Mouse (Mus musculus): ENCODE measurements at regions not wholly inside any gene's neighbourhood (a gene's known extent, or its start where the extent isn't known, plus 50 kb on each side); places are given as distances from the start of the nearest gene placed in this dataset.

DNA sequence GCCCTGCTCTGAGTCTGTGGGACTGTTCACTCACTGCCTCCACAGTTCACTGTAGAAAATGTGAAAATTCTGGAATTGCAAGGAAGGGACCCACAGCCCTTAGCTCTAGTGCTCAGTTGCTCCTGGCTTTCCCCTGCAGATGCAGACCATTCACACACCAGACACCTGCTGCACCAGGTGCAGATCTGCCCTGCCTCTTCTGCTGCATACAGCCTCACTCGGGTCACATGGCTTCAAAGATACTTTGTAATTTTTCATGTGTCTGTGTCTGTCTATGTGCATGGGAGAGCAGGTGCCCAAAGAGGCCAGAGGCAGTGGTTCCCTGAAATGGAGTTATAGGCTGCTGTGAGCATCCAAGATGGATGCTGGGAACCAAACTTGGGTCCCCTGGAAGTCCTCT, 70.2 kb upstream of the Sec14l1 start:
- Histone ChIP-seq H3K27ac (ENCODE audit: low read depth) (no peak overlapping the region), H3K9ac (replicated peaks; ENCODE audit: low read depth, low read length) (no peak overlapping the region), H3K4me1 (ENCODE audit: control insufficient read depth, insufficient read depth) (peaks cover 20% of the 10 kb centered on the region), H3K9me3 (replicated peaks; ENCODE audit: control insufficient read depth, low read length) (no peaks in the 10 kb centered on the region), H3K4me3 (ENCODE audit: low read depth, low read length) (no peak overlapping the region), H3K36me3 (replicated peaks; ENCODE audit: control insufficient read depth, insufficient read depth, low read length) (no peaks in the 10 kb centered on the region), H3K27me3 (ENCODE audit: control insufficient read depth, insufficient read depth, low read length) (no peaks in the 10 kb centered on the region; the same call in 1 of the 2 replicates), H3K4me2 (ENCODE audit: low read depth, low read length) (no peak overlapping the region)
- DNase-seq (ENCODE audit: low spot score) (no peak), ATAC-seq (ENCODE audit: insufficient read depth, low read depth) (no peak)
- WGBS = 83% methylated on average over 1 of the region's 1 CpGs
- TF ChIP-seq CTCF (IDR thresholded peaks at IDR 0.05; ENCODE audit: low read depth) = no peak
- TF ChIP-seq EP300 (IDR thresholded peaks at IDR 0.05; ENCODE audit: low read depth) = no peak

DNA sequence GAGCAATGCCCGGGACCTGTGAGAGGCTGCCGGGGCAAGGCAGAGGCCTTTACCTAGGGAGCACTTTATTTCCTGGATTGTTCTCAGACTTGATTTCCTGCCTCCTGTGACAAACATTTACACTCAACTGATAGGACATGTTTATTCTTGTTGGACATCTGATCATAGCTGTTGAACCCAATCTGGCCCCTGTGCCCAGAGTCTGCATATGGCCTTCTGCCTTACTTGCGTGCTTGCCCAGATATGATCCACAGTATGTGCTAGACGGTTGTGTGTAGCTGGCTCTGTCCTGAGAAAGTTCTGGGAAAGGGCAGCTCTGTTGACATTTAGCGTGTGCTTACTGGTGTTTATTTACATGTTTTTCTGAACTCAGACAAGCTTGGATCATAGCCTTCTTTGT, 68.3 kb upstream of the Sec14l1 start:
- Histone ChIP-seq H3K27ac (ENCODE audit: low read depth) (peak overlapping the region; percentile 72; the same call in 1 of the 2 replicates), H3K4me3 (ENCODE audit: low read depth, low read length) (no peak overlapping the region), H3K4me1 (ENCODE audit: control insufficient read depth, insufficient read depth) (peaks cover 20% of the 10 kb centered on the region), H3K9ac (replicated peaks; ENCODE audit: low read depth, low read length) (no peak overlapping the region), H3K27me3 (ENCODE audit: control insufficient read depth, insufficient read depth, low read length) (no peaks in the 10 kb centered on the region; the same call in 1 of the 2 replicates), H3K9me3 (replicated peaks; ENCODE audit: control insufficient read depth, low read length) (no peaks in the 10 kb centered on the region), H3K4me2 (ENCODE audit: low read depth, low read length) (no peak overlapping the region), H3K36me3 (replicated peaks; ENCODE audit: control insufficient read depth, insufficient read depth, low read length) (no peaks in the 10 kb centered on the region)
- WGBS = 75% methylated on average over 5 of the region's 5 CpGs
- no peak for ATAC-seq (ENCODE audit: insufficient read depth, low read depth)
- DNase-seq (ENCODE audit: low spot score) = no peak
- no peak for TF ChIP-seq CTCF (IDR thresholded peaks at IDR 0.05; ENCODE audit: low read depth)
- TF ChIP-seq EP300 (IDR thresholded peaks at IDR 0.05; ENCODE audit: low read depth) = no peak

DNA sequence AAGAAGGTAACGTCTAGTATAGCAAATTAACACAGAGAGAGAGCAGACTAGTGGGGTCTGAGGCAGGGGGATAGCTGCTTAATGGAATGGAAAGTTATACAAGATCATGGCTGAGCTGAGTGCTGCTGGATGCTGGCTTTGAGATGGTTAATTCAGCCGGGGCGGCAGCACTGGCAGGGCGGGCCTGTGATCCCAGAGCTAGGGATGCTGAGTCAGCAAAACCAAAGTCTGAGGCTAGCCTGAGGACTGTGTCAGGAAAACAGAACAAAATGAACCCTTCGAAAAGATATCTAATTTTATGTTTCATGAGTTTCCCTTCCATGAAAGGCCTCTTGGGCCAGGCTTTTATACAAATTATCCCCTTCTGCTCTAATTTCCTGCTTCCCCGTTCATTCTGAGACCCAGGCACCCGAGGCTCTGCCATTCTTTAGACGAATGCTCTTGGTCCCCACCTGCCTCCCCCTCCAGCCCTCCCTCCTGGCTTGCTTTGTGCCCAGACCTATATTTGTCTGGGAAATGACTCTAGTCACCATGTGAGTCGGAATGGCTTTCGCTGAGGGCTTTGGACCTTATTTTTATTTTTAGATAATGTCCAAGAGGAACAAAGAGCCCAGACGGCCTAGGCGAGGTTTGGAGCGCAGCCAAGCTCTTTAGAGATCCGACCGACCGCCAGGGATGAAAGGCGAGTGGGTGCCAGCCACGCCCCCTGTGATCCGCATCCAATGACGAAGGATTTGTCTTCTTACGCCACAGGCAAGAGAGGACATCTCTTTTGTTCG, 67.6 kb upstream of the Sec14l1 start:
- Histone ChIP-seq H3K4me2 (ENCODE audit: low read depth, low read length) (peak overlapping the region; percentile 10; the same call in 1 of the 2 replicates), H3K4me1 (ENCODE audit: control insufficient read depth, insufficient read depth) (peaks cover 25% of the 10 kb centered on the region), H3K36me3 (replicated peaks; ENCODE audit: control insufficient read depth, insufficient read depth, low read length) (no peaks in the 10 kb centered on the region), H3K4me3 (ENCODE audit: low read depth, low read length) (no peak overlapping the region), H3K27ac (ENCODE audit: low read depth) (peak overlapping the region; percentile 73), H3K27me3 (ENCODE audit: control insufficient read depth, insufficient read depth, low read length) (no peaks in the 10 kb centered on the region; the same call in 1 of the 2 replicates), H3K9ac (replicated peaks; ENCODE audit: low read depth, low read length) (no peak overlapping the region), H3K9me3 (replicated peaks; ENCODE audit: control insufficient read depth, low read length) (no peaks in the 10 kb centered on the region)
- TF ChIP-seq EP300 (IDR thresholded peaks at IDR 0.05; ENCODE audit: low read depth) = 0 out of 2 replicates have a peak, but pooled peaks have one; percentile 30
- no peak for TF ChIP-seq CTCF (IDR thresholded peaks at IDR 0.05; ENCODE audit: low read depth)
- peak; percentile 88 for ATAC-seq (ENCODE audit: insufficient read depth, low read depth)
- 16% methylated on average over 22 of the region's 22 CpGs for WGBS
- peak; percentile 92 for DNase-seq (ENCODE audit: low spot score)

DNA sequence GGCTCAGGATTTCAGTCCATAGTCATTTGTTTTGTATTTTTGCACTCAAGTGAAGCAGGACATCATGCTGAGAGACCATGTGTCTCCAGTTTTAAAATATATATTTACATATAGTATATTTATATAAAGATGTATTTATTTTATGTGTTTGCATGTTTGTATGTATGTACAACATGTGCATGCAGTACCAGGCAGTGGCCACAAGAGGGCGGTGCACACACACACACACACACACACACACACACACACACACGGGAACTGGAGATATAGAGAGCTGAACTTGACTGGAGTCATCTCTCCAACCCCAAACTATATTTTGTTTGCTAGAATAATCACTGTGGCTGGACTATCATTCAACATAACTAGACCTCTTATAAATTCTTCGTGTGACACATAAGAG, 66.1 kb upstream of the Sec14l1 start:
- 83% methylated on average over 3 of the region's 3 CpGs for WGBS
- no peak for TF ChIP-seq EP300 (IDR thresholded peaks at IDR 0.05; ENCODE audit: low read depth)
- TF ChIP-seq CTCF (IDR thresholded peaks at IDR 0.05; ENCODE audit: low read depth) = peak; percentile 36
- Histone ChIP-seq H3K27ac (ENCODE audit: low read depth) (0 out of 2 replicates have a peak overlapping the region, but pooled peaks have one; percentile 73), H3K36me3 (replicated peaks; ENCODE audit: control insufficient read depth, insufficient read depth, low read length) (no peaks in the 10 kb centered on the region), H3K9ac (replicated peaks; ENCODE audit: low read depth, low read length) (no peak overlapping the region), H3K27me3 (ENCODE audit: control insufficient read depth, insufficient read depth, low read length) (no peaks in the 10 kb centered on the region), H3K4me1 (ENCODE audit: control insufficient read depth, insufficient read depth) (peaks cover 25% of the 10 kb centered on the region), H3K4me2 (ENCODE audit: low read depth, low read length) (no peak overlapping the region), H3K9me3 (replicated peaks; ENCODE audit: control insufficient read depth, low read length) (no peaks in the 10 kb centered on the region), H3K4me3 (ENCODE audit: low read depth, low read length) (no peak overlapping the region)
- DNase-seq (ENCODE audit: low spot score) = no peak
- ATAC-seq (ENCODE audit: insufficient read depth, low read depth) = no peak

DNA sequence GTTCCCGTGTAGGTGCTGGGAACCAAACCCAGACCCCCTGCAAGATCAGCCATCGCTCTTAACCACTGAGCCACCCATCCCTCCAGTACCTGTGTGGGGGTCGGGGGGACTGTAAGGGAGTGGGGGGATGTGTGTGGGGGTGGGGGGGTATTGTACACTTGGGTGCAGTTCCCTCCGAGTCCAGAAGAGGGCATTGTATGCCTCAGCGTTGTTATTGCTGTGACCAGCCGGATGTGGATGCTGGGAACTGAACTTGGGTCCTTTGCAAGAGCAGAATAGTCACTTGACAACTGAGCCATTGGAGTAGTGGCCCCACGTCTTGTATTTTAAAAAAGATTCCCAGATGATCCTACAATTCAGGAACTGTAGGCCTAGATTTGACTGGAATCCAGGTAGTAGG, 64.2 kb upstream of the Sec14l1 start:
- no peaks in the 10 kb centered on the region for H3K27me3 ChIP-seq (ENCODE audit: control insufficient read depth, insufficient read depth, low read length)
- no peaks in the 10 kb centered on the region for H3K36me3 ChIP-seq (replicated peaks; ENCODE audit: control insufficient read depth, insufficient read depth, low read length)
- no peak overlapping the region for H3K27ac ChIP-seq (ENCODE audit: low read depth)
- H3K9ac ChIP-seq (replicated peaks; ENCODE audit: low read depth, low read length) = no peak overlapping the region
- no peaks in the 10 kb centered on the region for H3K9me3 ChIP-seq (replicated peaks; ENCODE audit: control insufficient read depth, low read length)
- no peak for ATAC-seq (ENCODE audit: insufficient read depth, low read depth)
- WGBS = 89% methylated on average over 7 of the region's 7 CpGs
- H3K4me2 ChIP-seq (ENCODE audit: low read depth, low read length) = no peak overlapping the region
- no peak for TF ChIP-seq EP300 (IDR thresholded peaks at IDR 0.05; ENCODE audit: low read depth)
- no peak for TF ChIP-seq CTCF (IDR thresholded peaks at IDR 0.05; ENCODE audit: low read depth)
- no peak overlapping the region for H3K4me3 ChIP-seq (ENCODE audit: low read depth, low read length)
- DNase-seq (ENCODE audit: low spot score) = no peak
- peaks cover 25% of the 10 kb centered on the region for H3K4me1 ChIP-seq (ENCODE audit: control insufficient read depth, insufficient read depth)
